Mouse (Mus musculus) forelimb bud, embryonic 11.5 days (tissue): ENCODE data around the gene Tsen15.
"Not testable (repeated sequence)": the region's sequence is repeated elsewhere in the genome, so short reads cannot be mapped to it uniquely, and the experiment has no call there.

Experiments used
- DNase-seq: peaks from one replicate; pipeline ENCODE4 v3.0.0-alpha.2; 2012; ENCODE audit warnings: low read depth, low spot score

Gene Tsen15

GRCm38 (mm10) chr1:152385693-152386092 lies 795 bp downstream of the Tsen15 start:
- DNase-seq, result not testable (repeated sequence)

GRCm38 (mm10) chr1:152384589-152384988 lies 1.9 kb downstream of the Tsen15 start:
- no peak for DNase-seq

DNA sequence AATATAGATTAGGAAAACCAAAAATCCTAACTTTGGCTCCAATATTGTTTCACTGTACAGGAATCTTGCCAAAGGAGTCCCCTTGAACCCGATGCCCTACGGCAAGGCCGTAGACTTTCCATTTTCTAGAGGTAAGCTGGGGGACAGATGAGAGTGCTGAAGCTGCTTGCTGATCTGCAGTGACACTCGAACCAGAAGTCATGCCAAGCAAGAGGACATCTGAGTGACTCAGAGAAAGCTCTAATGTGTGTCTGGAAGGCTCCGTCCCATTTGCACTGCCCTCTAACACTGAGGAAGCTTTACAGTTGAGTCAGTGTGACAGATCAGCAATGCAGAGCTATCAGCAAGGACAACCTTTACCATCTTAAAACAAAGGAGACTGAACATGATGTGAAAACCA lies 8.2 kb downstream of the Tsen15 start:
- no peak for DNase-seq

DNA sequence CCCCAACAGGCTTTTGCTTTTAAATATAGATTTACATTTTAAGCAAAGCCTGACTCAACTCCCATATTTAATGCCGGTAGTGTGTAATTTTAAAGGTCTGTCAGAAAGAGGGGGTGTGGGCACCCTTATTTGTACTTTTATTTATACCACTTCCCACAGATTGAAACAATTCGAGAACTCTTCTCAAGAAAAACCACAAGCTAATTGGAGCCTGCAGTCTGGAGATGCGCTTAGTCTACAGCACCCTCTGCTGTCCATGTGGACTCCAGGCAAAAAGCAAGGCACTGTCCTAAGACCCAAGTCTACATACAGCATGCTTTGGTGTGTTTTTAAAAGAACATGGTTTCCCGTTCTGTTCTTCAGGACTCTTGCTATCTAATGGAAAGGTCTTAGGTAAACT lies 17.3 kb downstream of the Tsen15 start:
- peak; percentile 61 for DNase-seq

GRCm38 (mm10) chr1:152368311-152369088 lies 18.0 kb downstream of the Tsen15 start:
- no peak for DNase-seq

- no peak for DNase-seq
Observed at GRCm38 (mm10) chr1:152356721-152357120, 29.8 kb downstream of the Tsen15 start.

DNA sequence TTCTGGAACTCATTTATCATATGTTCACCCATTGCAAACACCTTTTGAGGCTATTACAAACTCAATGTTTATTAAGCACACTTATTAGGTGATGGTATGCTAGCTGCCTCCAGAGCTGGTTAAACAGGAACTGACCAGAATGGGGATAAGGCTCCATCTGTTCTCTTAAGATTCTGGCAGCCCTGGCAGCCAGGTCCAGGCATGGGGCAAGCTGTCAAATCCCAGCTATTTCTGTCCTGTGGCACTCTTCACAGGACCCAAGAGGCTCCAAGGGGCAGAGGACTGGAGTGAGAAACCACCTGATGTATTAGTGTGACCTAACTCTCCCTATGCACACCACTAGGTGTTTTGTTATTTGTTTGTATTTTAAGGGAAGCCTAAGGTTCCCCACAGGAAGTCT lies 38.5 kb downstream of the Tsen15 start:
- no peak for DNase-seq

GRCm38 (mm10) chr1:152324024-152324423 lies 62.5 kb downstream of the Tsen15 start:
- DNase-seq, result no peak
